Mouse (Mus musculus): ENCODE data around the gene Olfr829.
"Not testable (repeated sequence)": the region's sequence is repeated elsewhere in the genome, so short reads cannot be mapped to it uniquely, and the experiment has no call there.

Olfr829 gene

DNA sequence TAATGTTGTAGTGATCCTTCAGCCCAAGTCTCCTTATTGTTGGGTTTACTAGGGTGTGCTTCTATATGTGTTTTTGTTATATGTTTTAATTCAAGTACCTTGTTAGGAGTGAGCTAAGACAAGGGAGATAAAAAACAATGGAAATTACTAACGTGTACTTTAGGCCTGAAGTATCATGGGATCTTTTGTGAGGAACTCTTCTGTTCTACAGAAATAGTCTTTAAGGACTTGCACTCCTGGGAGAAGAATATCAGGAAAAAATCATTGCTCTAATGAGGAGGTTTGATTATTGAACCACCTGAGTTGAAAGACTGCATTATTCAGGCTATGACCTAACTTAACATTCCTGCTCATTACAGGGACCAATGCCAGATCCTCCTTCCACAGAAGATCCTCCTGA is at the start of gene Olfr829:
TSS of gene Olfr829 (plus strand) at position 301 of the 400 bp plus-strand sequence.
- no peak for DNase-seq (ENCODE audit: low read depth)

DNA sequence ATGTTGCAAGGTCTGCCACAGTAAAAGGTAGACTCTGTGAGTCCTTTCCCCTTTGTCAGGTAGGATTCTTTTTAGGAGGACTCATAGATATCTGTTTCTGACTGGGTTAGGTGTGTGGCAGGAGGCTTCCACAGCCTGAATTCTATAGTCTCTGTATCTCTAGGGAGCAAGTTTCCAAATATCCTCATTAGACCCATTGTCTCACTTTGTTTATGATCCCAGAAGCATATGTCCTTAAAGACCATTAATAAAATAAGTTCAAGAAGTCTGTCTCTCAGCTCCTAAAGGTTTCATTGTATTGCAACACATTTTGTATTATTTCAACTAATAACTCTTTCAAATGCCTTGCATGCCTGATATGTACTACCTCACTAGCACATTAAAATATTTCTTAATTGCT is 35.3 kb upstream of the Olfr829 start, which contains the start of gene Olfr828:
TSS of gene Olfr828 (minus strand) at position 101 of the 400 bp plus-strand sequence.
- DNase-seq (ENCODE audit: low read depth), result no peak

DNA sequence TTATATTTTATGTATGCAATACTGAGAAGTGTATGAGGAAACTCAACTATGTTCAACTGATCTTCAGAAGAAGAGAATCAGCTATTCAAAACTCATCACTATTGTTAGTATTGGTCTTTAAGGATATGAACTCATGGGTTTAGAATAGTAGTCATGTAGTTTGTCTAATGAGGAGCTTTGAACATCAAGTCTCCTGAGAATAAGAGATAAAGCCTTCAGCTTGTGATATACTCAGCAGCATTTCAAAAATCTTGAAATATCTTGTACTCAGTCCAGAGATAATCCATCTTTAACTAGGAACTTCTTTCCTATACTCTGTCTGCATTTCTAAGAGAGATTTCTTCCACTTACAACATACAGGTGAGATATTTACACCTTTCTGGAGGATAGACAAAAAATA is 19.7 kb downstream of the Olfr829 start, which contains the start of gene Olfr830:
TSS of gene Olfr830 (plus strand) at position 301 of the 400 bp plus-strand sequence.
- no peak for DNase-seq (ENCODE audit: low read depth)

DNA sequence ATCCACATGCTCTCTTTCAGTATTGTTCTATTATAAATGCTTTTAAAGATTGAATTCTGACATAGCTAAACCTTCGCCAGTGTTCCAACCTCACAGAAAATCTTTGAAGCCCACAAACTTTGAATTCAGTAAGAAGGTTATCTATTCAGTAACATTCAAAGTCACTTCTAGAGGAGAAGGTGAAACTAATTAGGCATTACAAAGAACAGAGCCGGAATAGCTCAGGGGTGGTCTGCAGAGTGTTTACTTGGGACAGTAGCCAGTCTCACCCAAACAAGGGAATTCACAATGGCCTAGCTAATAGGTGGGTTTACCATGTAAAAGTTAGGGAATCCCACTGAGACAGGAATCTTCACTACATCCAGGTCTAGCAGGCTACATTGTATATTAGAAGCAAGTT is 53.0 kb downstream of the Olfr829 start:
- not testable (repeated sequence) for DNase-seq (ENCODE audit: low read depth)

All from NIH3T3 (cell line).